Mouse (Mus musculus) cerebellum, adult 11-12 months (tissue): ENCODE measurements around the gene Mfsd4a.

ENCODE experiments used
- DNase-seq: peaks from one replicate; pipeline ENCODE4 v3.0.0; 2022

Gene Mfsd4a

DNA sequence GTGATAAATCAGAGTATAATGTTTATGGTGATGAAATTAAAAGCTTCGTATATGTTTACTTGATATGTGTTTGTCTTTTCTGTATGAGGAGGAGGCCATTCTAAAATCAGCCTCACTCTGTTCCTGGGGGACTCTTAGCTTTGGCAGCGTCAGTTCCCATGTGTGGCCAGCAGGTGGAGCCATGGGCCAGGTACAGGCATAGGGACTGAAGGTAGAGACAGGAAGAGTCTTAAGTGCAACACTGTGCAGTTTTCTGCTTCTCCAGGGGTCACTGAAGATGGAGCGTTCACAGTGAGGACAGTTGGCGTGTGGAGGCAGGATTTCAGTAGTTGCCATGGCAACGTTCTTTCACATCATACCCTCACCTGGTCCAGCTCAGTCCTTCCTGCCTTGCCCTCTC is 85.0 kb downstream of the Mfsd4a start:
- peak; percentile 66 for DNase-seq

- peak; percentile 48 for DNase-seq
Observed at GRCm38 (mm10) chr1:131981378-131982013, 86.4 kb downstream of the Mfsd4a start.

GRCm38 (mm10) chr1:131980471-131980870 is 87.4 kb downstream of the Mfsd4a start:
- no peak for DNase-seq

DNA sequence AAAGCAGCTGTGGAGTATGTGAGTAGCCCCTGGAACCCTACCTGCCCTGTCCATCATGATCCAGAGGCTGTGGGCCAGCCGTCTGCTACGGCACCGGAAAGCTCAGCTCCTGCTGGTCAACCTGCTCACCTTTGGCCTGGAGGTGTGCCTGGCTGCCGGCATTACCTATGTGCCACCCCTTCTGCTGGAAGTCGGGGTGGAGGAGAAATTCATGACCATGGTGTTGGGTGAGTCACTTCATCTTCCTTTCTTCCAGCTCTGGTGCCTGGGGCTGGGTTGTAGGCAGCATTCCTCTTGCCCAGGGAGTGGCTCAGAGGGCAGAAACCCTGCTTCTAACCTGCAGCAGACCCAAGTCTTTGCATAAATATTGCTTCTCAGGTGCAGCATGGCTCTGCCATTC is 91.0 kb downstream of the Mfsd4a start:
- no peak for DNase-seq

DNA sequence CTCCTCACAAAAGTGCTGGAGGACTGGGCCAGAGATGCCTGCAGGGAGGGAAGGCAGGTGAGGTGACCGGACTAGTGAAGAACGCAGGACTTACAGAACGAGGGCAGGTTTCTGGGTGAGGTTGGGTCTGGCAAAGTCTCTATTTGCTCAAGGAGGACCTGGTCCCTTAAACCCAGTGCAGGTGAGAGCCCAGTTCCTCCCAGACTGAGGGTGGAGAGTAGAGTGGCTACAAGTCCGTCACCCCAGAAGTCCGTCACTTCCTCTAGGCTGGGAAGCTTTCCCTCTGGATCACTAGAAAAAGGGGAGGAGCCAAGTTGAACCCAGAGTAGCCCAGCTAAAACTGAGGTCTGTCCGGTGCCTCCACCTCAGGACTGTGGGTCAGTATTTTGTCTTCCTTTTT is 93.9 kb downstream of the Mfsd4a start:
- DNase-seq = no peak
